Mouse (Mus musculus): Measurements from ENCODE around the gene Ssna1.

The Ssna1 gene

DNA sequence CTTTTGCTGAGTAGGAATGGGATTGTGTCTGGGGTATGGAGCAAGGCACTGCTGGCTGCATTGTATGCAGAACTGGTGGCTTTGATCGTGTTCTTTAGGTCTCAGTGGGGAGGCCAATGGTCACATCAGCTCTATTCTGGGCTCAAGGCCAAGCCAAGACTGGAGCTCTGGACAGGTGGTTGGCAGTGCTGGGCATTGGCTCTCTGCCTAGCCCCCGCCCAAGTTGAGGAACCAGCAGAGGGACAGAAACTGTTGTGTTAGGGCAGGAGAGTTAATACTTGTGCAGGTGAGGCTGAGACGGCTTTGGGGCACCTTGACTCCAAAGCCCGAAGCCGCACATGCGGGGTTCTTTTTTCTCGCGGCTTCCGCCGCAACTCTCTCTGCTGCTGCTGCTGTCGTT, 17.4 kb upstream of the Ssna1 start, which contains the start of gene Lrrc26:
TSS of gene Lrrc26 (plus strand) at position 265 of the 400 bp plus-strand sequence.
- peak; percentile 45 to 63 for DNase-seq

DNA sequence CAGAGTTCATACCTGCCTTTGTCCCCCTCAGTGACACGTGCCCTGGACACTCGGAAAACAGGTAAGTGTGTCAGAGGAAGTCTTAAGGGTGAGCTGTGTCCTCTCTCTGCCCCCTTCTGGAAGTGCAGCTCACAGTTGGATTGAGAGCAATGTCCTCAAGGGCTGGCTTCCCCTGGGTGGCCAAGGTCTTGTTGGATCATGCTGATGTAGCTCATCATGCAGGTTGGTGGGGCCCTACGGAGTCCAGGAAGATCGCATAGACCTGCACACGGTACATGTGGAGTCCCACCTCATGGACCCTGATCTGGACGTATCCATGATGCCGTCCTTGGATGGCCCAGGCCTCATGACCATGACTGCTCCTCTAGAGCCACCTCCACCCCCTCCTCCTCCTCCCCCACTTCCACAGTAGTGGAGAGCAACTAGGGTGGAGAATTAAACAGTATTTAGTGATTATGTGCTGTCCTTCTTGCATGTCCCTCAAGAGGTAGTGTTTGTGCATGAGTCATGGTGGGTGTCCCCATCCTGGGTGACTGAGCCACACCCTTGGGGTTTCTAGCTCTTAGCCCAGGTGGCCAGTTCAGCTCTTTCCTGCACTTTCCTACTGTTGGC, 16.6 kb upstream of the Ssna1 start:
- no peak for DNase-seq

DNA sequence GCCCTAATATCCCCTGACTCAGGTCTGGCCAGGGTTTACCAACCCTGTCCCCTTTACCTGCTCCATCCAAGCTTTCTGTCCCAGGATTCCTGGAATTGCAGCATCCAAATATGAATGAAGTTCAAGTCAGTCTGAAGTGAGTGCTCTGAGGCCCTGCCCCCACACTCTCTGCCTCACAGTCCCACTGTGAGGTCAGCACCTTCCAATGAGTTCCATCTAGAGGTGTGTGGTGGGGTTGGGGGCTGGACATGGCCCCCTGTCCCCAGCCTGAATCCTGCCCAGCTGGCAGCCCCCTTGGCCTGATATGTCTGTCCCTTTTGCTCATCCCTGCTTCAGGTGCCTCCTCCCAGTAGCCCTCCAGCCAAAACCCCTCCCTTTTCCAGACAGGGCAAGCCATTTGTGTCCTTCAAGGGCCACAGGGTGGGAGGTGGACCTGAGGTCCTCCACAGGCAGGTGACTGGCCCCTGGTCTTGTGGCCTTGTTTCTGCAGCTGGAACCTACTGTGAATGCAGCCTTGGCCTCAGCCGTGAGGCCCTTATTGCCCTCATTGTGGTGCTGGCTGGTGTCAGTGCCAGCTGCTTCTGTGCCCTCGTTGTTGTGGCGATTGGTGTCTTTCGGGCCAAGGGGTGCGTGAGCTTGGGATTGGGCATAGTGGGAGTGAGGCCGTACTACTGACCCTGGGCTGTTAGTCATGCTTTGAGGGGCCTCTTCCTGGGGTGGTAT, 15.8 kb upstream of the Ssna1 start, which contains the start of gene Tmem210:
TSS of gene Tmem210 (plus strand) at position 219 of the 723 bp plus-strand sequence.
- DNase-seq, result no peak

DNA sequence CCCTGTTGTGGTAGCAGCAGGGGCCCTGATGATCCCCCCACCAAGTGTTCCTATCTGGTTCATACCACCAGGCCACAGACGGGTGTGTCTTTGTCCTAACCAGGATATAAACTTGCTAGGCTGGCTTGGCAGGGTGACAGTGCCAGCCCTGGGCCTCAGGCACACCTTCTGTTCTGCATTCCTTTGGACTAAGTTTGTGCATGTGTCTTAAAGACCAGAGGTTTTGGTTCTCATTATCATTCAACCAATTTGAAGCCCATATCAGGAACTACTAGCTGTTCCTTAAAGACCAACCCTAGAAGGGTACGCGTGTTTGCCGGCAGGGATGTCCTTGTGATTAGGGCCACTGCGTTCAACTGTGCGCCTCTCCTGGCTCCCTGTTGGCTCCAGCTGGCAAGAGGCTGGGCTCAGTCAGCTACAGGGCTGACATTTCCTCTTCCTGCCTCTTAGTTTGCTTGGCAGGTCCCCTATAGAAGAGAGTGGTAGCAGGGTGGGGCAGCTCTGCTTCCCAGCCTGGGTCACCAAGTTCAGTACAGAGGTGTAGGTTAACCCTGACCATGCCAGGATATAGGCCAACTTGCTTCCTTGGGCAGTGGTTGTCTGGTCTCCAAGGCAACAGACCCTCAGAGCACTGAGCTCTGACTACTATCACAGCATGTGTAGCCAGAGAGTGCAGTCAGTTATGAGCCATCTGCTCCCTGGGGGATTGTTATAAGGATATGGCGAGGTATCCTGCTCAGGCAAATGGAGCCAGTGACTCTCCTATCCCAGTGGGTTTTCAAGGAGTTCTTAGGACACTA, 14.8 kb upstream of the Ssna1 start:
- peak in 1 of 2 experiments; percentile 43 for DNase-seq

DNA sequence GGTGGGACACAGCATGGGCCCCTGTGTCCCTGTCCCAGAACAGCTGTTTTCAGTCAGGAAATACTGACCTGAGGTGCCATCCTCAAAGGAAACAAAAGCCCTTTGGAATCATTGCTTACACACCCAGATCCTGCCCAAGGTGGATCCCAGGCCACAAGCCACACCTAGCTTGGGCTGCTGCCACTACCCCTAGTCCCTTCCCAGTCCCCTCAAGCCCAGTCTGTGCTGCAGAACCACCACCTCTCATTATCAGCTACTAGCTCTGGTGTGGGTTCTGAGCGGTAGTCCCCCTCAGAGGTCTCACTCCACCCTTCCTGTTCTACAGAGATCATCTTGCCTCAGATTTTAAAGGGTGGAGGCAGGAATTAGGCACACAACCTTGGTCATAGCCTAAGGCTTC, 14.1 kb upstream of the Ssna1 start:
- no peak for DNase-seq

DNA sequence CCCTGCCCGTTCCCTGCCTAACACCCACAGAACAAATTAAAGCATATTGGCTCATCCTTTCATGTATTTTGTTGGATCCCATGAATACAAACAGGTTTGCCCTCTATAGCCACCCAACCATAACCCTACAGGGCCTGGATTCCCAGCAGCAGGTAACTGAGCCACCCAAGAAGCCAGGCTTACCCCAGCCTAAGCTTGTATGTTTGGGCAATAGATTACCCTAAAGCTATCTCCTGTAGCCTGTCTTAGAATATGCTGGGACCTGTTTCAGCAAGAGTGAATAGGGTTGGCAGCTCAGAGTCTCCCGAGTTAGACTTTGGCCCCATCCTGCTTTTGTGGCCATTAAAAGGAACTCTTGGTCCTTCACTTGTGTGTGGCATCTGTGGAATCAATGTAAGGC, 13.3 kb upstream of the Ssna1 start:
- no peak for DNase-seq

DNA sequence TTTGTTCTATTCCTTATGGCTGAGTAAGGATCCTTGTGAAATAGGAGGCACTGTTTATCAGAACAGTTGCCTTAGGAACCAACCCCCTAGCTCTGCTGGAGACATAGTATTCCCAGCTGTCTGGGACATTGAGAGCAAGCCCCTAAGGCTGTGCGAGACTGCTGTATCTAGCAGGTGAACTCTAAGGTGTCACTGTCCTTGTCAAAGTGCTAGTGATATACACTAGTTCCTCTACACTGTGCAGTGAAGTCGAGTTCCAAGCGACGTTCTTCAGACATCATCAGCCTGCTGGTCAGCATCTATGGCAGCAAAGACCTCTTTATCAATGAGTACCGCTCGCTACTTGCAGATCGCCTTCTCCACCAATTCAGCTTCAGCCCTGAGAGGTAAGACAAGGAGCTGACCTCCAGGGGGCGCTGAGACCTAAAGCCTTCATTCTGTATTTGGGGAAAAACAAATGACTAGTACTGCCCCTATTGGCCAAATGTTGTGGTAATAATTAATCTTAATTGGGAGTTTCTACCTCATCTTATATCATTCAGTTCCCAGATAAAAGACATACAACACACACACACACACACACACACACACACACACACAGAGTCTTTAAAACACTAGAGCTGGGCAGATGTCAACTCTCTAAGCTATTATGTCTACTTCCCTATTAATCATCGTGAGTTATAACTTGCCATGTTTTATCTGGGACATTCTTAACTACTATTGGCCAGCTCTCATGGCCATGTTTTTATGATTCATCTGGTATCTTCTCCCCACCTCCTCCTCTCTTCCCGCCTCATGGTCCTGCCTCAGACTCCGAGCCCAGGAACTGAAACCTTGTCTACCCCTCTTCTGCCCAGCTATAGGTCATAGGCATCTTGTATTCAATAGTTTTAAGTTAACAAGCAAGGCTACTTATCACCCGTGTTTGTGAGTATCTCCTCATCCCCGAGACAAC, 7.0 kb upstream of the Ssna1 start:
- DNase-seq, result peak; percentile 92

DNA sequence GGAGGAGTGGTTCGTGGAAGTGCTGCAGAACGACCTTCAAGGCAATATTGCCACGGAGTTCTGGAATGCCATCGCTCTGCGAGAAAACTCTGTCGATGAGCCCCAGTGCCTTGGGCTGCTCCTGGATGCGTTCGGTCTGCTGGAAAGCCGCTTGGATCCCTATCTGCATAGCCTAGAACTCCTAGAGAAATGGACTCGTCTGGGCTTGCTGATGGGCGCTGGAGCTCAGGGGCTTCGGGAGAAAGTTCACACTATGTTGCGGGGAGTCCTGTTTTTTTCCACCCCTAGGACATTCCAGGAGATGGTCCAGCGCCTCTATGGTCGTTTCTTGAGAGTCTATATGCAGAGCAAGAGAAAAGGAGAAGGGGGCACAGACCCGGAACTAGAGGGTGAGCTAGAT, 772 bp upstream of the Ssna1 start:
- DNase-seq, result no peak

DNA sequence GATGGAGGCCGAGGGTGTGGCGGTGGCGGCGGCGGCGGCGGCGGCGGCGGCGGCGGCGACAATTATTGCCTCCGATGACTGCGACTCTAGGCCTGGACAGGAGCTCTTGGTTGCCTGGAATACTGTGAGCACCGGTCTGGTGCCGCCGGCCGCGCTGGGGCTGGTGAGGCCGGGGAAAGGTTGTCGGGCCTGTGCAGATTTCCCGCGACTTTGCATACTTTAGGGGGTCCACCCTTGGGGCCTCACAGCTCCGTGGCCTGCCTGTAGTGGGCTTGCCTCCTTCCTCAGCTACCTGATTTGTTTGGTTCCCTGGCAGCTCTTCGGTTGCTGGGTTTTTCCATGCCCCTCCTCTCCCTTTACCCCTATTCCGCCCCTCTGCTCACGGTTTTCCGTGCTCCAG, 277 bp upstream of the Ssna1 start:
- no peak for DNase-seq

DNA sequence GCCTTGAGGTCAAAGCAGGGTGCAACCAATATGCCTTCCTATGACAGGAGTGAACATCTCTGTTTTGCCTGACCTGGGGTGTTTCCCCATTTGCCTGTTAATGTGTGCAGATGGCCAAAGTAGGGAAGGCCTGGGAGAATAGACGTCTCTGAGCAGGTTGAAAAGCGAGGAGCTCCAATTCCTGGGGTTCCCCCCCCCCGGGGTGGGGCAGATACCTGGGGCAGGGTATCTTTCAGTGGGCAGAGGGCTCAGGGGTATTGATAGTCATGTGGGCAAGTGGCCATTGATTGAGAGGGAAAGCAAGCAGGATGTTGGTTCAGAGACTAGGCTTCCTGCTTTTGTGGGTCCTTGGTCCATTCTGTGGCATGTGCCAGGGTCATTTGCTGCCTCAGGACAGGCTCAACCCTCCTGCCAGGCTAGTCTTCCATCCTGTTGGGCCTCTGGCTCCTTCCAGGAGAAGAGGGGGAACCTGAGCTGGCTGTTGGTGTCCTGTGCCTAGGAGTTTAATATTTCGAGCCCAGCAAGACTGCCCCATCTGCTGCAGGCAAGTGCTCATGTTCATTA, 4.4 kb downstream of the Ssna1 start:
- no peak for DNase-seq

DNA sequence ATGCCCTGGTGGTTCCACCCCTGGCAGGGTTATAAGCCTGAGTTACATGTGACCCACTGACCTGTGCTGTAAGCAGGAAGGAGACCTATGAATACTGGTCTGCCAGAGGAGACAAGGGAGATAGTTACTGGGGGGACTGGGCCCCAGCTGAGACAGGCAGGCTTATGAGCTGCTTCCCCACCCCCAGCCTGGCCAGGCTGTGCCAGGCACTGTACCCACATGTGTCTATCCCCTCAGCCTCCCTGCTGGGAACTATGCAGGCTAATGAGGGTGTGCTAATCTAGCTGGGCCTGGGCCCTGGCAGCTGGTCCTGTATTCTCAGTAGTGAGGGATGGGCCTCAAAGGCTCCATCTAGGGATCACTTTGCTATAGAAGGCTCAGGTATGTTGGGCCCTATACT, 5.0 kb downstream of the Ssna1 start:
- no peak for DNase-seq

DNA sequence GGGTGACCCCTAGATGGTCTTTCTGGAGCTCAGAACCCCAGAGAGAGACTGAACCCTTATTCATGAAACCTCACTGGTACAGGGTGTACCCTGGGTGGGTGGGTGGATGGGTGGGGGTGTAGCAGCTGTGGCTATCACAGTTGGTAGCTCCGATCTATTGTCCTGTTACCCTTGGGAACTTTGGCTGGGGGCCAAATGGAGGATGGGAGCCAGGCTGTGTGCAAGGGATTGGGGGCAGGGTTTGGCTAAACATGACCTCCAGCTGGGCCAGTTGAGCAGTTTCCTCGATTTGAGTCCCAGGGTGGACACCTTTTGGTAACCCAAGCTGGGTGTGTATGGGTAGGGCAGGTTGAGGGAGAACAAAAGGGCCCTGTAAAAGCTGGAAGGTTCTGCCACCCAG, 5.5 kb downstream of the Ssna1 start:
- peak; percentile 47 to 65 for DNase-seq

DNA sequence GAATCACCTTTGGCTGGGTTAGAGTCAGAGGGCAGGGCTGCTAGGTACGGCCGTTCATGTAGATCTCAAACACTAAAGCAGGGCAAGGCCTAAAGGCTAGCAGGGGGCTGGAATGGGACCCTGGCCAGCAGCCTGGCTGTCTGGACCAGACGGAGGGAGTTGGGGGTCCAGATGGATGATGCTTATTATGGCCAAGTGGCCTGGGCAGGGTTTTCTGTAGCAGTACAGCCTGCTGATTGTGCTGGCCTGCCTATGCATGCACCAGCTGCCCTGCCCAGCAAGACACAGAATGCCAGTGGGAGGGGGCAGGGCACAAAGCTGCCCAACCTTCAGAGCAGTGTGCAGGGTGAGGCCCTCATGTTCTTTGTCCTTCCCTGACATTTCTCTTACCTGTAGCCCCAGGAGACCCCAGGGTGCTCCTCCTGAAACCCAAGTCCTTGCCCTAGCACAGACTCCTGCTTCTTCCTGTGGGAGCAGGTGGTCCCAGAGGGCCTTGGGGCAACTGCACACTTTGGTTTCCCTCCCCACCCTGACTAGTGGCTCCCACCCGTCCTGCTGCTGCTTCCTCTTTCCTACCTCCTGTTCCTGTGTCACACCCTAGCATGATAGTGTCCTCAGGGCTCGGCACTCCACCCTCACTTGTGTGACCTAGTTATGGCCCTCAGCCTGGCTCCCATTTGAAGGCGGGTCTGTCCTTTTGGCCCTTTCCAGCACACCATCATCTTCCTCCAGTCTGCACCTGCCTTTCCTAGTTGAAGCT, 6.2 kb downstream of the Ssna1 start:
- DNase-seq, result peak in 1 of 2 experiments; percentile 38

DNA sequence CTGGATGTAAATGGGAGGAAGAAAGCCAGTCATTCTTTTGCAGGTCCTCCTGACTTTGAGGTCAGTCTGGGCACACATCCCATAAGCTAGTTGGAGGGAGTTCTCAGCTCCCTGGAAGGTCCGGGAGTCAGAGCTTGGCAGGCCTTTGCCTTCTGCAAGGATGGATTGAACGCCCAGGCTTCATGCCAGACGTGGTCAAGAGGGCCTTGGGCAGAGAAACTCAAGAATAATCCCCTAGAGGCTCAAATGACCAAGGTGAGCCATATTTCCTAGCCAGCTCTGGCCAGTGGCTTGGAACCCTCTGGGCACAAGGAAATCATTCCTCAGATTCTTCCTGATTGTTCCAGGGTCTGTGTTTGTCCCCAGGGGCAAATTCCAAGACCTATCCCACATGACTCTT, 7.4 kb downstream of the Ssna1 start:
- peak in 1 of 2 experiments; percentile 46 for DNase-seq

DNA sequence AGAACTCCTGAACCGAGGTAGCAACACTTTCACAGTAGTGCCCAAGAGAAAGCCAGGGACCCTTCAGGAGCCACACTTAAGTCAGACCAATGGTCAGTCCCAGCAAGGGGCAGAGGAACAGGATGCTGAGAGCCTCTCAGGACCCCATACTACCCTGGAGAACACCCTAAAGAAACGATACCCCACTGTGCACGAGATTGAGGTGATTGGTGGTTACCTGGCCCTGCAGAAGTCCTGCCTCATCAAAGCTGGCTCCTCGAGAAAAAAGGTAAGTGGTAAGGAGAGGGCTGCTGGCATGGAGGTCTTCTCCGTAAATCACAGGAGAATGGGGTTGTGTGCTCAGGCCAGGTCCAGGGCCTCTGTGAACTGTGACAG, 8.0 kb downstream of the Ssna1 start:
- no peak for DNase-seq

DNA sequence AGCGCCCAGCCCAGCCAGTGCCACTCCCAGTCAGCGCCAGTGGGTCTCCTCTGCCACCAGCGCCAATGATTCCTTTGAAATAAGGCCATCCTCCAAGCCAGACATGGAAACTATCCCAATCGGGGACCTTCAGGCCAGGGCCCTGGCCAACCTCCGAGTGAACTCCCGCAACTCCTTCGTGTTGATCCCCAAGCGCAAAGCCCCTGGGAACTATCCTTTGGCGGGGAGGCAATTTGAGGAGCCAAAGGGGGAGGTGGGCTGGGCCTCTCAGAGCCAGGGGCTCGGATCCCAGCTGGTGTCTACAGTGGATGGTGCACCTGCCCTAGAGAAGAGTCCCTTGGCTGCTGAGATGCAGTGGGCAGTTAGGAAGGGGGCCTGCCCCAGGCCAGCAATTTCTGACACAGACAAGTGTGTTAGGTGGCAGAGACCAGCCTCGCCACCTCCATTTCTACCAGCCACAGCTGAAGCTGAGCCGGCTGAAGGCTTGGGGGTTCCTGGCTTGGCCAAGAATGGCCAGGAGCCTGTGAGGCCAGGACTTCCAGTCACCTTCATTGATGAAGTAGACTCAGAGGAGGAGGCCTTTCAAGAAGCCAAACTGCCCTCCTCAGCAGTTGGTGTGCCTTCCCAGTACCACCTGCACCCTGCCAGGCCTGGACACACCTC, 8.5 kb downstream of the Ssna1 start:
- peak in 1 of 2 experiments; percentile 4 for DNase-seq

DNA sequence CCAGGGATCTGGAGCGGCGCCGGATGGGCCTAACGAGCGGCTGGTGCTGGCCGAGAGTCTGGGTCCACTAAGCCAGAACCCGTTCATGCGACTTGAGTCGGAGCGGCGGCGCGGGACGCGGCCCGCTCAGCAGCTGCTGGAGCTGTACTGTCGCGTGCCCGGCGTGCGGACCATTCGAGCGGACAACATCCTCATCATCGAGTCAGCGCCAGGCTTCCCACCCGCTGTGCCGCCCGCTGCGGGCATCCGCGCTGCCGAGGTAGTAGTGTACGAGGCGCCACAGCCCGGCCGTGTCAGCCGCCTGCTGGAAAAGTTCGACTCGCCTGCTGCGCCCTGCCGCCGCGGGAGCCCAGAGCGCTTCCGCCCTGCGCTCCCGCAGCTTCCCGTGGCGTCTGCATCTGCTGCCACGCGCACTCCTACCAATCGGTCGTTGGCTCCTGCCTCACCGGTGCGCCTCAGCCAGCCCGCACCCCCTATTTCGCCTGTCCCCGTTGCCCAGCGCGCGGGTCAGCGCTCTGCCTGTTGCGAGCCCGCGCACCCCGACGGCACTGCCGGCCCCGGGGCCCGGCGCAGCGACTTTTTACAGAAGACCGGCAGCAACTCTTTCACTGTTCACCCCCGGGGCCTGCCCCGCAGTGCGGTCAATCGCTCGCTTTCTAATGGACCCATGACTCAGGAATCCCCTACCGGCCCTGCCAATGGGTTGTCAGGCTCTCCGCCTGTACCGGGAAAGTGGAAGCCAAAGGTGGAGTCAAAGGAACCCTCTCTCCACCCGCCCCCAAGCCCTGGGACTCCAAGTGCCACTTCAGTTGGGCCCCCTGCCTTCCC, 9.2 kb downstream of the Ssna1 start:
- peak; percentile 55 to 71 for DNase-seq

DNA sequence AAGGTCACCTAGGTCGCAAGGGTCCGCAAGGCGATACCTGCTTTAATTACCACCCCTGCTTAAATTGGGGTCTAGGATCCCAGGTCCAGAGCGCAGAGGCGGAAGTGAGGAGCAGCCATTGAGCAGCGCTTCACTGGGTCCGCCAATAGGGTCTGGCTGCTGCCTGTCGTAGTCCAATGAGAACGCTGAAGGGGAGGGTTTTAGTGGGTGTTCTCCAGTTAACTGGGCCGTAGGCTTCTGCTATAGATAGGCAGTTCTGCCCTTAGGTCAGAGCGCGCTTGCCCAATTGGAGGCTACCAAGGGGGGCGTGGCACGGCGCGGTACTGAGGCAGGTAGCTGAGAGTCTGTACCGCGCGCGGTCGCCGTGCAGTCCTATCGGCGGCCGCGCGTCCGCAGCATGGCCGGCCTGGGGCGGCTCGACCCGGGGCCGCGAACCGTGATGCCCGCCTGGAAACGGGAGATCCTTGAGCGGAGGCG, 9.9 kb downstream of the Ssna1 start, which contains the start of gene Tprn:
TSS of gene Tprn (plus strand) at position 328 of the 477 bp plus-strand sequence.
- DNase-seq, result peak; percentile 95 to 97

DNA sequence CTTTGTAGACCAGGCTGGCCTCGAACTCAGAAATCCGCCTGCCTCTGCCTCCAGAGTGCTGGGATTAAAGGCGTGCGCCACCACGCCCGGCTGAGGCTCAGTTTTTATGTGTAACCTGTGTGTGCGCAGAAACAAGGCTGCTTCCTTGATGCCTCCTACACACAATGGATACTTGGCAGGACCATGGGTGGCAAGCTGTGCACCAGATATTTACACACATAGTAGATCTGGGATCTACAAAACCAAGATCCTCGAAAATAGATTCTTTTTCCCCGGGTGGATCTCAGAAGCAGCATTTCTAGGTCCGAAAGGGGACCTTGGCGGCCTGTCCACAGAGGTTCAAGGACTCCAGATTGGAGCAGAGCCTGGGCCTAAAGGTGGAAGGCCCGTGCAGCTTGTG, 10.4 kb downstream of the Ssna1 start:
- DNase-seq, result no peak

DNA sequence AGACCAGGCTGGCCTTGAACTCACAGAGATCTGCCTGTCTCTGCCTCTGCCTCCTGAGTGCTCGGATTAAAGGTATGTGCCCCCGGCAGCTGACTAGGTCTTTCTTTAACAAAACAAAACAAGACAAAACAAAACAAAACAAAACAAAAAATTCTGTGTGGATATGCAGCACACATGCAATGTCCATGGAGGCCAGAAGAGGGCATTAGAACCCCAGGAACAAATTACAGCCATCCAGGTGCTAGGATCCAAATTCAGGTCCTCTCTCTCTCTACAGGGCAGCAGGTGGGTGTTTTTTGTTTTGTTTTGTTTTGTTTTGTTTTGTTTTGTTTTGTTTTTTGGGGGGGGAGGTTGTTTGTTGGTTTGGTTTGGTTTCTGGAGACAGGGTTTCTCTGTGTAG, 13.4 kb downstream of the Ssna1 start:
- DNase-seq, result peak in 1 of 2 experiments; percentile 24

Data from kidney, postnatal 4 days (tissue).